Mouse (Mus musculus): ENCODE results near the gene Pde4b. TPM values are rescaled to one million over a fixed set of nuclear protein-coding genes. Genes with fewer than 3 reads are reported as not detected.
"Not testable (repeated sequence)": the region's sequence is repeated elsewhere in the genome, so short reads cannot be mapped to it uniquely, and the experiment has no call there.

The Pde4b gene
- polyA plus RNA-seq (2016; fragmentation: Nextera tagmentation; extraction: Ambion mirVana), result 8.4 and 9.1 TPM in 2 replicates

DNA sequence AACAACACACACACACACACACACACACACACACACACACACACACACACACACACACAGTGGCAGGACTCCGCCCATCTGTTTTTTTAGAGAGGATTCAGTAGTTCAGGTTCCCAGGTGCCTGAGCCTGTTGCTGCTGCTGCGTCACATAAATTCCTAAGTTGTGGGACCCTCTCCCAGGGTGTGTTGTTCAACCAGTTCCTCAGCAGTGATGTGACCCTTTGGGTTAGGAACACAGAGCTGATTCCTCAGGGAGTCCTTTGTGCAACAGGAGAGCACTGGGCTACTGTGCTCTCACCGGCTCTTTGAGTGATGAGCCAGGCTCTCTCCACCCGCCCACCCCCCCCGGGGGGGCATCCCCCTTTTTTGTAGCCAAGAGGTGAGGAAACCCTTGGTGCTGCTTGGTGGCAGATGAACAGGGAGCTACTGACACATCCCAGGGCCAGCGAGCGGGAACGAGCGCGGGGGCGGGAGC lies at the start of gene Pde4b:
TSS of gene Pde4b (plus strand) at position 453 of the 475 bp plus-strand sequence.
- peak; percentile 79 for ATAC-seq (ENCODE audit: insufficient number of reproducible peaks, insufficient read depth, low FRiP score, low TSS enrichment, low read depth)
- Histone ChIP-seq H3K4me2 (peak within 1 kb of the TSS; percentile 94), H3K4me3 (replicated peaks) (peak within 1 kb of the TSS; percentile 57), H3K36me3 (no peaks in the 10 kb centered on the region), H3K27me3 (peaks cover 36% of the 10 kb centered on the region), H3K27ac (no peak within 1 kb of the TSS), H3K9me3 (no peaks in the 10 kb centered on the region), H3K9ac (replicated peaks) (peak within 1 kb of the TSS; percentile 62), H3K4me1 (replicated peaks) (peaks cover 13% of the 10 kb centered on the region)
- WGBS, result 7% methylated on average over 11 of the region's 11 CpGs

GRCm38 (mm10) chr4:102040190-102040589 lies 47.2 kb upstream of the Pde4b start:
- H3K27me3 ChIP-seq, result no peaks in the 10 kb centered on the region
- no peak for ATAC-seq (ENCODE audit: insufficient number of reproducible peaks, insufficient read depth, low FRiP score, low TSS enrichment, low read depth)
- 68% methylated on average over 3 of the region's 3 CpGs for WGBS
- no peak overlapping the region for H3K4me3 ChIP-seq (replicated peaks)
- no peaks in the 10 kb centered on the region for H3K9me3 ChIP-seq
- H3K27ac ChIP-seq, result no peak overlapping the region
- H3K4me1 ChIP-seq (replicated peaks), result peaks cover 2% of the 10 kb centered on the region; the same call in 1 of the 2 replicates
- H3K9ac ChIP-seq (replicated peaks), result no peak overlapping the region
- no peak overlapping the region for H3K4me2 ChIP-seq
- no peaks in the 10 kb centered on the region for H3K36me3 ChIP-seq

DNA sequence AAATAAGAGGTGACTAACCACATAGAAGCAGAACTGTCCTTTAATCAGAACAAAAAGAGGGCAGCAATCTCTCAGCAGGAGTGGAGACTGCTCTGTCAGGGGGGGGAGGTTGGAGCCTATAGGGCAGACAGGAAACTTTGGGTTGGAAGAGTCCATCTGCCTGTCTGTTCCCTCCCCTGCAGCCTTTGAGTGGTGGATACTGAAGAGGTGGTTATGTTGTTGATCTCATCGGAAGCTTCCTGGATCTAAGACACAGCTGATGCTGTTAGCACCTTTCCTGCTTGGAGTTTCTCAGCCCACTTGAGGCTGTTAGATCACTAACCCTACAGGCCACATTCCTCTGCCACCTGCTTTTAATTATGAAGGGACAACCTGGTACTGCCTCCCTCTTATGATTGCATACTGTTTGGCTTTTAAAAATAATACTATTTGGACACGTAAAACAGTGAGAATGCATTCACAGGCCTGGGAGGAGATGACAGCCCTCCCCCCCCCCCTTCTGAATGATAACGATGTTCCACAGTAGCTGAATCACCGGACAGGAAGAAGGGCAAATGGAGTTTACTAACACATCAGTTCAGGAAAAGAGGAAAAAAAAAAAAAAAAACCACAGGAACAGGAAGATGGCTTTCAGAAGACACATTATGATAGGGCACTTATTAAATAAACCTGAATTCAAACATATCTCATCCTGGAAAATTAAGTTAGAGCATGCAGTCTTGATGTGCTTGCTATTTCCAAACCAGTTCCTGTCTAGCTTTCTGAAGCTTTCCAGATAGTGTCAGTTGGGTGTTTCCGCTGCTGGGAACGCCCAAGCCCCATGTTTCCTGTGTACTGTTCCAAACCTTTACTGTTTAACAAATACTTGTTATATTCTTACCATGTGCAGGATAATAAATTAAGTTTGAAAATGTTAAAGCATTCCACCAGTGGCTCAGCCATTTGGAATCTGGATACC lies 41.9 kb upstream of the Pde4b start:
- no peak for ATAC-seq (ENCODE audit: insufficient number of reproducible peaks, insufficient read depth, low FRiP score, low TSS enrichment, low read depth)
- H3K9me3 ChIP-seq, result no peaks in the 10 kb centered on the region
- 44% methylated on average over 5 of the region's 6 CpGs for WGBS
- H3K36me3 ChIP-seq, result no peaks in the 10 kb centered on the region
- no peak overlapping the region for H3K4me2 ChIP-seq
- peaks cover 5% of the 10 kb centered on the region; the same call in 1 of the 2 replicates for H3K4me1 ChIP-seq (replicated peaks)
- H3K9ac ChIP-seq (replicated peaks), result no peak overlapping the region
- H3K27me3 ChIP-seq, result no peaks in the 10 kb centered on the region
- no peak overlapping the region for H3K4me3 ChIP-seq (replicated peaks)
- H3K27ac ChIP-seq, result no peak overlapping the region

GRCm38 (mm10) chr4:102049368-102049767 lies 38.0 kb upstream of the Pde4b start:
- not testable (repeated sequence) for H3K27ac ChIP-seq; H3K27me3 ChIP-seq; ATAC-seq (ENCODE audit: insufficient number of reproducible peaks, insufficient read depth, low FRiP score, low TSS enrichment, low read depth); H3K4me1 ChIP-seq (replicated peaks); H3K36me3 ChIP-seq; H3K9ac ChIP-seq (replicated peaks); H3K4me3 ChIP-seq (replicated peaks); H3K9me3 ChIP-seq; H3K4me2 ChIP-seq
- WGBS, result 92% methylated on average over 14 of the region's 14 CpGs

- WGBS, result 54% methylated on average over 2 of the region's 2 CpGs
Observed at GRCm38 (mm10) chr4:102061322-102061721, 26.0 kb upstream of the Pde4b start.

DNA sequence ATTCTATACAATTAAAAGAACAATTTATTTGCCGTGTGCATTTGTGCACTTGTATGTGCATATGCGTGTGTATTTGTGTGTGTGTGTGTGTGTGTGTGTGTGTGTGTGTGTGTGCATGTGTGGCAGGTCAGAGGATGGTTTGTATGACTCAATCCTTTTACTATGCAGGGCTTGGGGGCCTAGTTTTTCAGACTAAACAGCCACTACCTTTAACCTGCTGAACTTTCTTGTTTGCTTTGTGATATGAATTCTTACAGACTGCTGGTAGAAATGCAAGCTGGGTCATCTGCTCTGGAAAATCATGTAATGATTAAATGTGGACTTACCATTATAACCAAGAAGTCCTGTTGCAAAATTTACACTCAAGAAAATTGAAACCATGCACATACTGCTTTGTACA lies 18.0 kb upstream of the Pde4b start:
- Histone ChIP-seq H3K9ac (replicated peaks) (no peak overlapping the region), H3K27ac (no peak overlapping the region), H3K4me2 (no peak overlapping the region), H3K4me3 (replicated peaks) (no peak overlapping the region), H3K36me3 (no peaks in the 10 kb centered on the region), H3K9me3 (no peaks in the 10 kb centered on the region), H3K27me3 (no peaks in the 10 kb centered on the region), H3K4me1 (replicated peaks) (no peaks in the 10 kb centered on the region)
- 90% methylated on average over 2 of the region's 2 CpGs for WGBS
- no peak for ATAC-seq (ENCODE audit: insufficient number of reproducible peaks, insufficient read depth, low FRiP score, low TSS enrichment, low read depth)

More at GRCm38 (mm10) chr4:102061322-102061721, 26.0 kb upstream of the Pde4b start:
- no peak for ATAC-seq (ENCODE audit: insufficient number of reproducible peaks, insufficient read depth, low FRiP score, low TSS enrichment, low read depth)
- Histone ChIP-seq H3K36me3 (no peaks in the 10 kb centered on the region), H3K4me3 (replicated peaks) (no peak overlapping the region), H3K27me3 (no peaks in the 10 kb centered on the region), H3K9ac (replicated peaks) (no peak overlapping the region), H3K9me3 (no peaks in the 10 kb centered on the region), H3K4me2 (no peak overlapping the region), H3K27ac (no peak overlapping the region), H3K4me1 (replicated peaks) (no peaks in the 10 kb centered on the region)

GRCm38 (mm10) chr4:102086336-102086735 lies 1.0 kb upstream of the Pde4b start:
- H3K9me3 ChIP-seq, result no peaks in the 10 kb centered on the region

GRCm38 (mm10) chr4:102087566-102088234 lies 357 bp downstream of the Pde4b start:
- H3K27ac ChIP-seq, result no peak overlapping the region
- WGBS, result under 1% methylated on average over 64 of the region's 64 CpGs

More at GRCm38 (mm10) chr4:102086336-102086735, 1.0 kb upstream of the Pde4b start:
- 66% methylated on average over 4 of the region's 4 CpGs for WGBS
- peaks cover 36% of the 10 kb centered on the region for H3K27me3 ChIP-seq
- no peak overlapping the region for H3K4me2 ChIP-seq
- peaks cover 13% of the 10 kb centered on the region for H3K4me1 ChIP-seq (replicated peaks)
- no peaks in the 10 kb centered on the region for H3K36me3 ChIP-seq
- H3K27ac ChIP-seq, result no peak overlapping the region
- H3K9ac ChIP-seq (replicated peaks), result no peak overlapping the region
- no peak for ATAC-seq (ENCODE audit: insufficient number of reproducible peaks, insufficient read depth, low FRiP score, low TSS enrichment, low read depth)
- no peak overlapping the region for H3K4me3 ChIP-seq (replicated peaks)

DNA sequence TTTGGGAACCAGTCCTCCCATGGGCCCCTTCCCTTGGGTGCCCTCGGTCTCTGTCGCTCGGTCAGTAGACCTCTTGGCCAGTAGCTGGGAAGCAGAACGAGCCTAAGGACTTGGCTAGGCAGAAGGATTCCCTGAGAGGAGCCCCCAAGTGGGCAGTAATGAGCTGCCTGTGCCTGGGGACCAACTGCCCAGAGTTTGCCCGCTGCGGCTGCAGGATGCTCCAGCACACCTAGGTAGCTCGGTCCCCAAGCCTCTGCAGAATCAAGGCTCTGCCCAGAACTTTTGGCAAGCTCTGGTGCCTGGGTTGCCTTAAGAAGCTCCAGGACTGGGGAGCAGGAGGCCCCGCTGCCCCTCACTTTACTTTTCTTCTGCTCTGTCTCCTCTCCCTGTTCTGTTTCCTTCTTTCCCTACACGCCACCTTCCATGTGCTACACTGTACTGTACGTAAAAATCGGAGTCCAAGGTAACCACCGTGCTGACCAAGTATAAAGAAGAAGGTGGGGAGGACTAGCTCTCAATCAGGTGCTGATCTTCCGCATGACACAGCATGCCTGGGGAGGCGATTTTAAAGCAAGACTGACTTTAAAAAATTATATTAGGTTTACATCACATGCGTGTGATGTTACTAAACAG lies 1.0 kb downstream of the Pde4b start:
- peaks cover 36% of the 10 kb centered on the region for H3K27me3 ChIP-seq
- H3K4me1 ChIP-seq (replicated peaks), result peaks cover 13% of the 10 kb centered on the region
- H3K36me3 ChIP-seq, result no peaks in the 10 kb centered on the region
- 20% methylated on average over 15 of the region's 15 CpGs for WGBS
- no peak overlapping the region for H3K27ac ChIP-seq
- H3K4me2 ChIP-seq, result peak overlapping the region; percentile 94
- peak; percentile 52; the same call in 1 of the 2 replicates for ATAC-seq (ENCODE audit: insufficient number of reproducible peaks, insufficient read depth, low FRiP score, low TSS enrichment, low read depth)
- peak overlapping the region; percentile 57 for H3K4me3 ChIP-seq (replicated peaks)
- H3K9ac ChIP-seq (replicated peaks), result peak overlapping the region; percentile 62
- no peaks in the 10 kb centered on the region for H3K9me3 ChIP-seq

More at GRCm38 (mm10) chr4:102087566-102088234, 357 bp downstream of the Pde4b start:
- no peaks in the 10 kb centered on the region for H3K9me3 ChIP-seq
- H3K36me3 ChIP-seq, result no peaks in the 10 kb centered on the region
- peak overlapping the region; percentile 62 for H3K9ac ChIP-seq (replicated peaks)
- peak; percentile 81 for ATAC-seq (ENCODE audit: insufficient number of reproducible peaks, insufficient read depth, low FRiP score, low TSS enrichment, low read depth)
- H3K4me2 ChIP-seq, result peak overlapping the region; percentile 94
- peaks cover 36% of the 10 kb centered on the region for H3K27me3 ChIP-seq
- peaks cover 13% of the 10 kb centered on the region for H3K4me1 ChIP-seq (replicated peaks)
- H3K4me3 ChIP-seq (replicated peaks), result peak overlapping the region; percentile 57

- H3K4me3 ChIP-seq (replicated peaks), result no peak overlapping the region
- 92% methylated on average over 2 of the region's 2 CpGs for WGBS
- H3K4me2 ChIP-seq, result no peak overlapping the region
- H3K36me3 ChIP-seq, result no peaks in the 10 kb centered on the region
- no peak overlapping the region for H3K9ac ChIP-seq (replicated peaks)
- ATAC-seq (ENCODE audit: insufficient number of reproducible peaks, insufficient read depth, low FRiP score, low TSS enrichment, low read depth), result no peak
- no peaks in the 10 kb centered on the region for H3K27me3 ChIP-seq
- no peaks in the 10 kb centered on the region for H3K4me1 ChIP-seq (replicated peaks)
- H3K9me3 ChIP-seq, result no peaks in the 10 kb centered on the region
- no peak overlapping the region for H3K27ac ChIP-seq
Observed at GRCm38 (mm10) chr4:102095851-102096250, 8.5 kb downstream of the Pde4b start.

- no peak overlapping the region for H3K27ac ChIP-seq
- WGBS, result 83% methylated on average over 4 of the region's 4 CpGs
- ATAC-seq (ENCODE audit: insufficient number of reproducible peaks, insufficient read depth, low FRiP score, low TSS enrichment, low read depth), result no peak
Observed at GRCm38 (mm10) chr4:102102241-102102640, 14.9 kb downstream of the Pde4b start.

More at GRCm38 (mm10) chr4:102102241-102102640, 14.9 kb downstream of the Pde4b start:
- H3K4me3 ChIP-seq (replicated peaks), result no peak overlapping the region
- no peak overlapping the region for H3K9ac ChIP-seq (replicated peaks)
- no peaks in the 10 kb centered on the region for H3K9me3 ChIP-seq
- H3K27me3 ChIP-seq, result no peaks in the 10 kb centered on the region
- H3K4me2 ChIP-seq, result no peak overlapping the region
- H3K36me3 ChIP-seq, result no peaks in the 10 kb centered on the region
- no peaks in the 10 kb centered on the region for H3K4me1 ChIP-seq (replicated peaks)

Measured in limb, embryonic 12.5 days (tissue).